ENCODE assay signal across 8 mouse cellular contexts in genomic region chr12:8502546-8502945, GRCm38 (mm10). TPM values are rescaled to one million over a fixed set of nuclear protein-coding genes. Genes with fewer than 3 reads are reported as not detected.
DNase-seq lines count a peak whose midpoint lies in the region; ATAC-seq lines count a peak whose summit lies in the region.

No protein-coding gene starts in this region.

- ATAC-seq in erythroid progenitor cell, adult 5-6 weeks (replicated peaks; ENCODE audit: low FRiP score, poor library complexity, severe bottlenecking) = no peak

- peak; percentile 75 for DNase-seq in layer of hippocampus, adult 11-12 months (ENCODE audit: low spot score)
- DNase-seq in layer of hippocampus, postnatal 36 days = no peak
- DNase-seq in CD8-positive naive resting alpha-beta T cell, adult 2 months (ENCODE audit: low read depth in 2 of 2, low spot score in 2 of 2) = peak; percentile 27 to 61
- DNase-seq in adrenal gland, adult 8-10 months = peak; percentile 46
- peak; percentile 58 for DNase-seq in embryo, embryonic 11.5 days (ENCODE audit: low read depth, low spot score)
- peak; percentile 58 for DNase-seq in layer of hippocampus, adult 9-11 months
- DNase-seq in right cerebral cortex, postnatal 4 days = peak; percentile 49

RNA-seq across cellular contexts. Expression of gene Rhob, which starts 2.7 kb away (rescaled TPM):
- 100 to 1,000 TPM; 354 to 385 TPM for total RNA-seq in layer of hippocampus, postnatal 36 days (2021)
- total RNA-seq in adrenal gland, adult 8-10 months (2022) = 100 to 1,000 TPM; 196 to 244 (median 223) TPM
- total RNA-seq in erythroid progenitor cell, adult 5-6 weeks (2015; ENCODE audit: low replicate concordance) = 8.3 and 23.5 TPM in 2 replicates
- 5.4 and 5.5 TPM in 2 replicates for total RNA-seq in erythroid progenitor cell, adult 5-6 weeks (2017; ENCODE audit: low replicate concordance)

Comparison
In these comparisons a context has a peak if more than half of its experiments do, and no peak if none do; other contexts are left out.
1. DNase-seq: peak in layer of hippocampus, adult 11-12 months (single experiment), CD8-positive naive resting alpha-beta T cell, adult 2 months (2 of 2), adrenal gland, adult 8-10 months (single experiment), embryo, embryonic 11.5 days (single experiment), layer of hippocampus, adult 9-11 months (single experiment) and right cerebral cortex, postnatal 4 days (single experiment); none in layer of hippocampus, postnatal 36 days (0 of 2).
2. RNA of gene Rhob, which starts 2.7 kb away (total RNA-seq): 354 to 385 TPM in layer of hippocampus, postnatal 36 days and 196 to 244 TPM in adrenal gland, adult 8-10 months; 5.4 to 23.5 TPM in erythroid progenitor cell, adult 5-6 weeks; every median in the first group is over 4 times any median in the second.